Mouse (Mus musculus): ENCODE data around the gene Retsat.

Retsat gene

DNA sequence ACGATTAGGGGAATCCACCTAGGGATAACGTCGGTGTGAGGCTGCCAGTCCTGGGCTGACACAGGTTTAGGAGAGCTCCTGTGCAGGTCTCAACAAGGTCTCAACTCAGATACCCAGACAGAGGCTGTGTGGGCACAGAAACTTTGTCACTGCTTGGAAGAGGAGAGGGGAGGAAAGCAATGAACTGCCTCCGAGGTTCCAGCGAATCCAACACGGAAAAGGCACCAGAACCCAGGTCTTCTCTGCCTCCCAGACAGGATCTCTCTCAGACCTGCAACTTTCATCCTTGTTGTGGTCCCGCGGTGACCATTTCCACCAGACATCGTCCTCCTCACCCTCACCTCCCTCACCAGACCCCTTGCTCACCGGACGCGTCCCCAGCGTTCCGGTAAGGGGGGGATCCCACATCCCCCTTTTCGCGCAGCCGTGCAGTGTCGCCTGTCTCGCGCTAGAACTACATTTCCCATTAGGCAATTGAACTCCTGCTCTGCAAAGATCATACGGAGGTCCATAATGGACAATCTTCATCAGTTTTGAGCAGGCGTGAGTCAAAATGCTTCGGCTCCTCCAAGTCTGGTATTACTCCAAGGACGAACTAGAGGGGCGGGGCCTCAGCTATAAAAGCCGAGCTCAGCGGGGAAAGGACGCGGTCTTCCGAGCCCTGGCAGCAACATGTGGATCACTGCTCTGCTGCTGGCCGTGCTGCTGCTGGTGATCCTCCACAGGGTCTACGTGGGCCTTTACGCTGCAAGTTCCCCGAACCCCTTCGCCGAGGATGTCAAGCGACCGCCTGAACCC is at the start of gene Retsat, which contains the start of gene Elmod3:
TSS of gene Retsat (plus strand) at position 520 of the 798 bp plus-strand sequence.
TSS of gene Elmod3 (minus strand) at position 458 of the 798 bp plus-strand sequence.
- peak; percentile 95 to 97 for DNase-seq

GRCm38 (mm10) chr6:72549041-72549580 is 49.2 kb upstream of the Retsat start:
- peak; percentile 40 to 52 for DNase-seq

DNA sequence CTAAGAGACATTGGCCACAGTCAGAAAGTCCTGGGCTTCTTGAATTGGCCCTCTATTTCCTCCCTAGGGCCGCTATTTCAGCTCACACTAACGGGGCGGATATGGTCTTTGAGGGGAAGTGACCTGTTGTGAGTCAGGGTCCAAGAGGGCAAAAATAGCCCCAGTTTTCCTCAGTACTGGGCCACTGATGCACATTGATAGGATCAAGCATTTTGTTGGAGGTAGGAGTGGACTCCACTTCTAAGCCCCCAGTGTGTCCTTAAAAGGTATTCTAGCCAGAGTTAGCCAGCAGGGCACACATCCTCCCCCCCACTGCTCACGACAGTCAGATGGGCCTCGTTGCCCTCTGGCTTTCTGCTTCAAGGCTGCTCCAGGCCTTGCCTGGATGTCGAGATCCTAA is 48.2 kb upstream of the Retsat start:
- no peak for DNase-seq

DNA sequence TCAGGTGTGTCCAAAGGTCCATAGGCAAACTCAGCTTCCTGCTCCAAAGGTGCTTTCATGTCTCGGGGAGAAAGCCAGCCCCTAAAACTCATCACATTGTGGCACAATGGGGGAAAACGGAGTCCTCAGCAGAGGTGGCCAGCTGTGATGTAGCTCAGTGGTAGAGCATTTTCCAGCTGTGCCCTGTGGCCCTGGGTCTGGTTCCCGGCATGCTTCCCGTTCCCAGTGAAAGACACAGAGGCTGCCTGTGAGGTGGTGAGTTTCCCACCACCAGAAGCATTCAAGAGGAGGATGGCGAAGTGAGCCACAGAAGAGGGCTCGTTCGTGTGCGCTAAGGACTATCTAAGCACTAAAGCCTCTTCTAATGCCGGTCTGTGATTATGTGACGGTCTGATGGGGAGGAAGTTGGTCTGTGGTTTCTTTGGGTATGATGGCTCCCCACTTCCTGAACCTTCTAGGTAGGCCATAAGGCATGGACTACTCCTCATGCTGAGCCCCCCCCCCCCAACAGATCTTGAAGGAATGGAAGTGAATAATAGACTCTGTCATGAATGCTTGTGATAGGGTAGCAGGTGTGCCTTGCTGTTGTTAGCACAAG is 47.7 kb upstream of the Retsat start:
- no peak for DNase-seq

GRCm38 (mm10) chr6:72552171-72553078 is 45.9 kb upstream of the Retsat start:
- peak; percentile 77 to 87 for DNase-seq

- DNase-seq, result no peak
Observed at GRCm38 (mm10) chr6:72553079-72553412, 45.2 kb upstream of the Retsat start.

GRCm38 (mm10) chr6:72560801-72561200 is 37.5 kb upstream of the Retsat start:
- no peak for DNase-seq

DNA sequence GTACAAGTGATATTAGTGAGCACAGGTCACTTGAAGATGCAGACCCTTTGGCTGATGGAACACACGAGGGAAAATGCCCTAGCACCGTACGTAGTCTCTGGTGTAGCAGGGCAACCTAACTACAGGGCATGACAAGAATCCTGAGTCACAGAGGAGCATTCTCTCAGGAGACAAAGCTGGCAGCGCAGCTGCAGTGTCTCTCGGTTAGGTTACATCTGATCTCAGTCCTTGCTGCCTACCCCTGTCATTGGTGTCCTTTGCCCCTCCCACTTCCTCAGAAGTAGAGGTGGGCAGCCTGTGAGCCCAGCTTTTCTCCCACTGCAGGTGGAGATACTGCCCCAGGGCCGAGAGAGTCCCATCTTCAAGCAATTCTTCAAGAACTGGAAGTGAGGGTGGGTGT is 35.8 kb upstream of the Retsat start:
- no peak for DNase-seq

- peak in 1 of 2 experiments; percentile 62 for DNase-seq
Observed at GRCm38 (mm10) chr6:72562894-72563293, 35.4 kb upstream of the Retsat start.

DNA sequence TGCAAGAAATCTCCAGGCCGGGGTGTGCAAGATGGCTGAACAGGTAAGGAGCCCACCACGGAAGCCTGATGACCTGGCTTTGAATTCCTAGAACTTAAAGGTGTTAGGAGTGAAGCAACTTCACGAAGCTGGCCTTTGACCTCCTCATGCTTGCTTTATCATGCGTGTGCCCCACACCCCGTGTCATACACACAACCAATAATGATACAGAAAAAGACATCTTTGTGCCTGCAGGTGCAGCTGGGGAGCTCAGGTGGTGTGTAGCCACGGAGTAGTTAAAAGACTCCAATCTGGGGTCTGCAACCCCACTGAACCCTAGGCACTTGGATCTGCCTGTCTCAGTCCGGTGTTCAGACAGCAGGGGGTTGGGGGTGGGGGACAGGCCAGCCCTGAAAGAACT is 32.8 kb upstream of the Retsat start:
- DNase-seq, result no peak

- peak; percentile 94 for DNase-seq
Observed at GRCm38 (mm10) chr6:72566044-72566443, 32.2 kb upstream of the Retsat start.

GRCm38 (mm10) chr6:72567508-72567907 is 30.8 kb upstream of the Retsat start:
- peak in 1 of 2 experiments; percentile 33 for DNase-seq

DNA sequence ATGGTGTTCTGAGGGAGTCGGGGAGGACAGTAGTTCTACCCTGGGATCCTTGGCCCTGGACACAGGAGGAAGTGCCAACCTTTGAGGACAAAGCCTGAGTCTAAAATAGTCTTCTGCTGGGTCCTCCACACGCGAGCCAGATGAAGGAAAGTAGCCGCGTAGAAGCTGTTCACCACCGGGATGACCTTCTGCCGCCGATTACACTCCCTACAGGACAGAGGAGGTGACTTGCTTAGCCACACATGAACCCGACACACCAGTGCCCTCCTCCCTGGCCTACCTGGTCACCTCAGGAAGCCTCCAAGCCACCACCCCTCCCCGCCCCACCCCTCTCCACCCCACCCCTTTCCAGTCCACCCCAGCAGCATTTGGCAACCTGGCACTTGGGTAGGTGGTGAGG is 29.5 kb upstream of the Retsat start:
- DNase-seq, result no peak

GRCm38 (mm10) chr6:72570644-72571397 is 27.5 kb upstream of the Retsat start:
- no peak for DNase-seq

DNA sequence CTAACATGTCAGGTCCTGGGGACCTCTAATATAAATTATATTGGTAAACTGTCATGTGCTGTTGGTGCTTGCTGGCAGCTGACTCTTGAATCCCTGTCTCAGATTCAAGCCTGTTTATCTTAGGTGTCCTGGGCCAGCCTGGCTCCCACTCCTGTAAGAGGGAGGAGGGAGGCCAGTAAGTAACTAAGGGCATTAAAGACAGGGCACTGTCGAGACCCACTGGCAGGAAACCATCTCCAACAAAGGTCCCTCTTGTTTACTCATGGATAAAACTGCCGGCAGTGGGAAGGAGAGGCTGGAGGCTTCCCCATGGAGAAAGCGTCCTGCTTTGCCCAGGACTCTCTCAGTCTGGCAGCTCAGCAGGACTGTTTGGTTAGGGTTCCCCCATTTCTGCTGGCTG is 26.4 kb upstream of the Retsat start:
- no peak for DNase-seq

- no peak for DNase-seq
Observed at GRCm38 (mm10) chr6:72576041-72576440, 22.2 kb upstream of the Retsat start.

- DNase-seq, result no peak
Observed at GRCm38 (mm10) chr6:72581625-72582382, 16.5 kb upstream of the Retsat start.

DNA sequence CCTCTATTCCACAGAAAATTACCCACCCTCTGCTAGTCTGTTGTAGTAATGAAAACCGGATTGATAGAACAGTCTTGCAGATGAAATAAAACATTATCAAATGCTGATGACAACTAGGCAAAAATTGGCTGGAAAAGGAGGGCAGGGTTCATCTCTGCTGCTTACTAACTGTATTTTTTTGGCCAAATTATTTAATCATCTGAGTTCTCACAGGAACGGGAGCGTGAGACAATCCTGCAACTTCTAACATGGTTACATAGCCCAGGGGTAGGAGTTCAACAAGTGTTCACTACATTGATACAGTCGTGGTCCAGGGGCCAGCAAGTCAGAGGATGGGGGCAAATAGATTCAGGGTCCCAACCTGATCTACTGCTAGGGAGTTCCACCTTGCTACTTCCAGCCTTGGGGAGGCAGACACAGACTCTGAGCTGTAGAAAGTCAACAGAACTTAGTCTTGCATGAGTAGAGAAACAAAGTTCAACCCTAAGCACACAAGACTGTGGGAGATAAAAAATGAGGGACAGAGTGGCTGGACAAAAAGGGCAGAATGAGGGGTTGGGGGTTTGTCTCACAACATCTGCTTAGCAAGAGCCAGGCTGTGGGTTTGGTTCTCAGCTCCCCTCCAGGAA is 14.9 kb upstream of the Retsat start:
- no peak for DNase-seq

DNA sequence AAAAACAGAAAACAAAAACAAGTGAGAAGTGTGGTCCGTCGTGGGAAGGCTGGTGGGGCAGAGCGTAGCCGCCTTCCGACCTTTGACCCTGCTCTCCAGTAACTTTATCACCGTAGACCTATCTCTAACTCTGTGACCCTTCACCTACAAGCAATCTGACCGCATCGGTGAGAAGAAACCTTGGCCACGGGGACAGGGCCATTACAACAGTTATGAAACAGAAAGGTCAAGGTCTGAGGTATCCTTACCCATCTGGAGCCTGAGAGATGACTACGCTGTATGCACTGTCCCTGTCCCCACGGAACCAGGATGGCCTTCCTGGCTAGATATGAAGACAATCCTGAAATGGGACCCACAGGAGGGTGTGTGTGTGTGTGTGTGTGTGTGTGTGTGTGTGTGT is 14.1 kb upstream of the Retsat start:
- DNase-seq, result no peak

GRCm38 (mm10) chr6:72586701-72587100 is 11.6 kb upstream of the Retsat start:
- no peak for DNase-seq

- no peak for DNase-seq
Observed at GRCm38 (mm10) chr6:72588307-72588706, 10.0 kb upstream of the Retsat start.
